Mouse (Mus musculus) thymus, postnatal 10 days (tissue): ENCODE measurements around the gene Armh3.

ENCODE experiments used
- DNase-seq, 2 experiments: peaks; one replicate each; pipeline ENCODE4 v3.0.0; 2021; ENCODE audit warnings: low spot score in 2 of 2

Gene Armh3

DNA sequence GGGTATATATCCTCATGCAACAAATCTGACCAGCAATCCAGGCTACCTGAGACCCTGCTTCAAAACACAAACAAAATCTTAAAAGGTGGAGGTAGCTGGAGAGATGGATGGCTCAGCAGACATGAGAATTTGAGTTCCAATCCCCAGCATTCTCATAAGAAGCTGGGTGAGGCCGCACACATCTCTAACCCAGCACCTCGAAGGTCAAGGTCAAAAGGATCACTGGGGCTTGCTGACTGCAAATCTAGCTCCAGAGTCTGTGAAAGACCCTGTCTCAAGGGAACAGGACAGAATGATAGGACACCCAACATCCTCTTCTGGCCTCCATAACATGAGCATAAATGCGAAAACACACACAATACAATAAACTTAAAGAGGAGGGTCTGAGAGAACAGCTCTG lies 7.1 kb downstream of the Armh3 start:
- DNase-seq, result no peak

- no peak for DNase-seq
These were observed 10.1 kb downstream of the Armh3 start for GRCm38 (mm10) chr19:45988238-45988637.

- DNase-seq, result no peak
These were observed 13.9 kb downstream of the Armh3 start for GRCm38 (mm10) chr19:45984379-45984778.

GRCm38 (mm10) chr19:45960770-45961169 lies 37.5 kb downstream of the Armh3 start:
- DNase-seq, result no peak

DNA sequence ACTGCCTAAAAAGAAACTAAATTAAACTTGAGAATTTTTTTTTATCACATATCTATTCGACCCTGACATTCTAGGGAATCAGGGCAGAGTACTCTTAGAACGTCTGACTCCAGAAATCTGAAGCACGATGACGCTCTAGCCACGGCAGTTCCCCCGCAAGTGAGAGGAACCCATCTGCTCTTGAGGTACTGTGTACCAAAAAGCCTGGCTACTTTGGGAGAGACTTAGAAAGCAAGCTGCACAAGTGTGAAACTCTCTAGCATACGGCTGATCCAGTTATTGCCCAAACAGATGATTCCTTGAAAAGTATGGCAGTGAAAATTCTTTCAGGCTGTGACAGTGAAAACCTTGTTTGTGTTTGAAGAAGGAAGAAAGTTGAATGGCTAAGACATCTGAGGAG lies 41.6 kb downstream of the Armh3 start:
- no peak for DNase-seq

DNA sequence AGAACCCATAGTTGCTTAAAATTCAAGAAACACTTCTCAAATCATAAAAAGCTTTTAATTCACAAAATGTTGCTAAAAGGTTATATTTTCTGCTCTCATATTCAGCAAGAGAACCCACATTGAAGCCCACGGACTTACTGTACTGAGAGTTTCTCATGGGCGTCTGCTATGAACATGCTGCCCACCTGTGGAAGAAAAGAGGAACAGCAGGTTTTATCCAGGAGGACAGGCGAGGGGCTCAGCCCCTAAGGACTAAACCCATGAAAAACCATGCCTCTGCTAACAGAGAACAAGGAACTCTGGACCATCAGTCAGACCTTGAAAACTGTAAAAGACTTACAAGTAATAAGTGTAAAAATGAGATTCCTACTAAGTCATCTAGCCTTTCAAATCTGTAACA lies 45.0 kb downstream of the Armh3 start:
- DNase-seq, result peak in 1 of 2 experiments; percentile 37

GRCm38 (mm10) chr19:45949236-45949635 lies 49.1 kb downstream of the Armh3 start:
- DNase-seq, result no peak

DNA sequence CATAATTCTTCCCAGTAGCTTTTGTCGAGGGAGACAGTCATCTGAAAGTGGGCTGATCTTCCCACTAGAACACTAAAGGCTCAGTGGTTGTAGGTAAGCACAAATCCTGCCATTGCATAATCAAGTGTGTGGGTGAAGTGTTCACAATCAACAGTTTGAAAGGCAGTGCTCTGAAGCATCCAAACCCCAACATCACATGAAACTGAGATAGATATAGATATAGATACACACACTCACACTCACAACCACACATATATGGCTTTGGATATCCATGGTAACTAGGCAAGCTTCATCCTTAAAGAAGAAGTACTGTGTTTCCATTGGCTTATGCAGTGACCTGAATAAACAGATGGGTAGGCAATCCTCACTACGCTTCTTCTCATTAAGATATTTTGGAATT lies 50.5 kb downstream of the Armh3 start:
- DNase-seq, result no peak

DNA sequence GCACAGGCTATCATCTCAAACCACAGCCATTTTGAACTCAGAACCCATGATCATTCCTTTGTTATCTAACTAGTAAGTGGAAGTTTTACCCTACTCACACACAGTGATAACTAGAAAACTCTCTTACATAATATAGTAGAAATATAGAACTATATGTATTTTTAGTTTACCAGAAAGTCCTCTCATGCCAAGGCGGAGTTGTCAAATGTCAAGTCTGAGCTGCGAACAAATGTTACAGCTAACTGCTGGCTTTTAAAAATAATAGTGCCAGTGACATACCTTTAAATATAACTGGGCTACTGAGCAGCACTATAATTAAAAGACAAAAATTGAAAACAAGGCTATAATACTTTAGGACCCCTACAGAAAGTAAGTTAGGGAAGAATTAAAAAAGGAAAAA lies 51.0 kb downstream of the Armh3 start:
- DNase-seq, result no peak

GRCm38 (mm10) chr19:45946541-45946940 lies 51.7 kb downstream of the Armh3 start:
- DNase-seq, result no peak

DNA sequence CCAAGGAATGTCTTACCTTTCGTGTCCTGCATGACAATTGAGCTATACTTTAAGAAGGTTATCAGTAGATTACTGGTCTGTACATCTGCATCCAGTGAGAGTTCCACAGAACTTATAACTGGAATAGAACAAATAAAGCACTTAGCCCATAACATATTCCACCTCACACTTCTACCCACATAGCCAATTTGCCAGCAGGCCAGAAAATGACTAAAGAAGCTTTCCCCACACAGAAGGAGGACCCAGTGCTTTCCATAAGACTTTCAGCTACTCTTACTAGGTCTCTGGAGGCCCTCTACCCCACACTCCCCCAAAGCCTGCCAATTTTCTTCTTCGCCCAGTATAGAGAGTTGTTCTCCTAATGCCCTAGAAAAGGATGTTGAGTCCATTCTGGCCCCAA lies 52.3 kb downstream of the Armh3 start:
- no peak for DNase-seq

- no peak for DNase-seq
These were observed 54.5 kb downstream of the Armh3 start for GRCm38 (mm10) chr19:45943758-45944157.

DNA sequence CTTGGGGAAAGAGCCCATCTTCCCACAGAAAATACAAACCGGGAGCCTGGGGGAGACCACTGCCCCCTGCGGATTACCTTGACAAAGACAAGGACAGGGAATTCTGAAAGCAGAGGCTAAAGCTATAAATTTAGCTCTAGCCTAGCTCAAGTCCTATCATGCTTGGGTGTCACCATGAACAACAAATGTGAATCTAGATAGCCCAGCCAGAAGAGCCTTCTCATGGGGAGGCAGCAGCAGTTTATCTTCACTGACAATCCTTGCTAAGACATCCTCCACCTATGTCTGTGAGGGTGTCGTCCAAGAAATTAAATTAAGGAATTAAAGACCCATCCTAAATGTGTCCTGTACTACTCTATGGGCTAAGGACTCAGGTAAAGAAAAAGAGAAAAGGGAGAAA lies 60.2 kb downstream of the Armh3 start:
- no peak for DNase-seq

DNA sequence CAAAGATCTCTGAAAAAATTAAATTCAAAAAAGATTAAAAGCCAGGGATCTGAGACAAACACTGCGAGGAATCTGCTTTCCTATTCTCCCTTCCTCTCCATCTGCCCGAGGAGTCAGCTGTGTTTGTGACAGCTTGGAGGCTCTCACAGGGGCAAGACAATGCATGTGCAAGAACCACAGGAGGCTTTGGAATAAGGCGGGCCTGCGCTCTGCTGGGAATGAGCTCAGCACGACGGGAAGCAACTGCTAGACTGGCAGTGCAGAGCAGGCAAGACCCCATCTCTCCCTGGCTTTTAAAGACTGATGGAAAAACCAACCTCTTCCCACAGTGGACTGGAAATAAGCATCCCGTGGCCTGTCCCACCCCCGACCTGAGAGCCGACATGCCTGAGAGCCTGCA lies 60.8 kb downstream of the Armh3 start:
- DNase-seq, result no peak

- DNase-seq, result no peak
These were observed 71.1 kb downstream of the Armh3 start for GRCm38 (mm10) chr19:45927236-45927635.

DNA sequence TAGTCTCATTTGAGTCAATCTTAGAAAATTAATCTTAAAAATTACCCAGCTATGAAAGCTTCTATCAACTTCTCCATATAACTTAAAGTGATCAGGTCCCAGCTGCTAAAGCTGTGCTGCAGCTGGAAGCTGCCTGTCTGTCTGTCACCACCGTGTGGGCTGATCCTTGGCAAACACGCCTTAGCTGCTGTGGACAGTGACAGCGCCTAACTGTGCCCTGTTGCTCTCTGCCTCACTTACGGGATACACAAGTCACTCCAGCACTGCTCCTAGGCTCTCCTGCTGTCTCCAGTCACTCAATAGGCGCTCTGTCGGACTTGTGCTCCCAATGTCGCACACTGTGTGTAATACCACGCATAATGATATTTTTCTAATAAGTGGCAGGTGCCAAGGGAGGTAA lies 71.9 kb downstream of the Armh3 start:
- no peak for DNase-seq

- no peak for DNase-seq
These were observed 77.8 kb downstream of the Armh3 start for GRCm38 (mm10) chr19:45920299-45921090.

- DNase-seq, result no peak
These were observed 79.9 kb downstream of the Armh3 start for GRCm38 (mm10) chr19:45918406-45918805.

DNA sequence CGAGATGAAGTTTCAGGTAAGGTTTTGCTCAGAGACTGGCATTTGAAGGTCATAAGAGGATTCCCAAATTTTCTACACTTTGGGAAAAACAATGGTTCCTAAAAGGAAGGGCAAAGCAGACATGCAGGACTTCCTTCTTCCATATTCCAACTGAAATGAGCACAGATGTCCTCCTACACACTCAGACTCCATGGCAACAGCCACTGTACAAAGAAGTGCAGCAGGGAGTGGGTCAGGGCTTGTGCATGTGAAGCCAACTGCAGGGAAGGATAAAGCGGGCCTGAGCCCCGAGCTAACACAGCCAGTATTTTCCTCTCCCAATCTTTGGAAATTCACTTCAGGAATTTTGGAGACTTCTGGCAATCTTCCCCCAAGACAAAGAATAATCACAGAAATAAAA lies 80.4 kb downstream of the Armh3 start:
- no peak for DNase-seq

- no peak for DNase-seq
These were observed 81.8 kb downstream of the Armh3 start for GRCm38 (mm10) chr19:45916461-45916860.

DNA sequence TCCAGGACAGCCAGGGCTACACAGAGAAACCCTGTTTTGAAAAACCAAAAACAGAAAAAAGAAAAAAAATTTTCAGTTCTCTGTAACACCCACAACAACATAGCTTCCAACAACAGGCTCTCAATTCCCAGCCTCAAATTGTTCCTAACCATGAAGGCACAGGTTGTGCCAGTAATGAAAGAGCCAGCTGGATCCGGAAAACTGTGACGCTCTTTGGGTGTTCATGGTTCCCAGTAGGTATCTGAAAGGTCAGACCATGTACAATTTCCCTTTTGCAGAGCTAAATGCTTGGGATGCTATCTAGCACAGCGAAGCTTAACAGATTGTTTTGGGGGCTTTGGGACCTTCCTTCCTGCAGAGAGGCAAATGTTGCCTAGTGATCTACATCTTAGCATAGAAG lies 82.3 kb downstream of the Armh3 start:
- DNase-seq, result no peak

GRCm38 (mm10) chr19:45913036-45913435 lies 85.3 kb downstream of the Armh3 start:
- DNase-seq, result no peak

GRCm38 (mm10) chr19:45912376-45912775 lies 85.9 kb downstream of the Armh3 start:
- no peak for DNase-seq
